Mouse (Mus musculus) spleen, adult 2 months (tissue): ENCODE results near the gene Sgip1.

Source experiments
- CTCF ChIP-seq: fragments of 200-500 bp; IDR thresholded peaks from 2 replicates; pipeline ENCODE4 v1.5.1; 2011; ENCODE audit warnings: mild to moderate bottlenecking, inconsistent platforms; ENCODE audit not compliant: insufficient read depth, insufficient read length, insufficient replicate concordance; ENCODE audit errors: extremely low read depth
- POLR2A ChIP-seq: fragments of 200-500 bp; IDR thresholded peaks from 2 replicates; pipeline ENCODE4 v1.6.1; 2011; ENCODE audit warnings: low read depth, low read length, inconsistent platforms

- no peak for TF ChIP-seq CTCF
- TF ChIP-seq POLR2A, result no peak
Observed at GRCm38 (mm10) chr4:102773225-102773624, 32.1 kb downstream of the Sgip1 start.
